Mouse (Mus musculus) right cerebral cortex, postnatal 4 days (tissue): ENCODE measurements around the gene Cemip.
"Not testable (repeated sequence)": the region's sequence is repeated elsewhere in the genome, so short reads cannot be mapped to it uniquely, and the experiment has no call there.

ENCODE experiments used
- DNase-seq: peaks from one replicate; pipeline ENCODE4 v3.0.0-alpha.2; 2022

Gene Cemip

DNA sequence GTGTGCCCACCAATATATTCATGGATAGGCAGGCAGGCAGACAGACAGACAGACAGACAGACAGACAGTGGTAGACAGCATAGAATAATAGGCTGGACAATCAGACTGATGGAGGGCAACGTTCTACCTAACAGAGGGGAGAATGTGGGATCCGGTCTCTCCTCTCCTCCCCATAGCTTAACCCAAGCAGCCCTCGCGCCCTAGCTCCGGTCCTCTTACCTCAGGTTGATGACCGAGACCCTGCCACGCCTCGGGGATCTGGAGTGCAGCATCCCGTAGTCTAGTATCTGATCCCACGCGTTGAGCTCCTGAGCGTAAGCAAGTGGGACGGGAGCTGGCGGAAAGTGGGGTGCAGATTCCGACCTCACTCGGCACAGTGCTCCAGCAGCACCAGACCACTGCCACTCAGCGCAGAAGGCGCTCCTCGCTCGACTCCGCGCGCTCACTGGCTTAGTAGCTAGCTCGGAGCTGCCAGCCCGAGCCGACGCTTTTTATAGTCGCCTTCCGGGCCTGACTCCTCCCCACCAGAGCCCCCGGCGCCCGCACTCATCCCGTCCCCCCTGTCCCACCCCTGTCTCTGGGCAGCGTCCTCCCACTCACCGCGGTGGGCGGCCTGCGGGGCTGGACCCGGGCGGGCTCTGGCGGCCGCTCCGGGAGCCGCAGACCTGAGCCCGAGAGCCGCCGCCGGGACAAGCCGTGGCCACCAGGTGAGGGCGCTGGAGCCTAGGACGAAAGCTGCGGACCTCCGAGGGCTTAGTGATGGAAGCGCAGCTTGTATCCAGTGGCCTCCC lies at the start of gene Cemip:
Gene Cemip (minus strand): TSS at position 464 of the 791 bp plus-strand sequence.
- DNase-seq, result peak; percentile 91

DNA sequence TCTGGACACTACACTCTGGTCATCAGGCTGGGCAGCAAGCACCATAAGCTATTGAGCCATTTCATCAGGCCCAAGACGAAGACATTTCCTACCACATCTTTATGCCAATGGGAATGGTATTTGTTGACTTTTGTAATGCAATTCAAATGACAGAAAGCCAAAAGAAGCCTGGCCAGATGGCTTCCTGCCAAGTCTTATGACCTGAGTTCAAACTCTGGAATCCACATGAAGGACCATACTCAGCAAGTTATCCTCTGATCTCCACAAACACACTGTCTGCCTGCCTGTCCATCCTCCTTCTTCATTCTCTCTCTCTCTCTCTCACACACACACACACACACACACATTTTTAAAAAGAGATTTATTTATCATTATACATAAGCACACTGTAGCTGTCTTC lies 46.4 kb upstream of the Cemip start:
- no peak for DNase-seq

DNA sequence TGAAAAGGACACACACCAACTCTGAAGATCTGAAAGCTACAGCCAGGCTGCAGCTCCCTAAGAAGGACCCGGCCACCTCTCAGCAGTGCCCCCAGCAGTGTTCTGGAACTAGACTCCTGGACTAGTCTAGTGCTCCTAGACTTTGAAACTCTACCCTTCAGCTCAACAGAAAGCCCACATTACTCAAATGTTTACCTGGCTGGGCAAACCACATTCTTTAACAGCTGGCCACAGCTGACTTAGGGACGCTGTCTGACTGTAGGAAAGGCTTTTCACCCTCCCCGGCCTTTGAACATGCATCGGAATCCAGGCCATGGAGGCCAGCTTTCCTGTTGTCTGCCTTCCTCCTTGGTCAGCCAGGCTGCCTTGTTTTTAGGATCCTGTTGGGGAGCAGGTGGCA lies 45.4 kb upstream of the Cemip start:
- no peak for DNase-seq

DNA sequence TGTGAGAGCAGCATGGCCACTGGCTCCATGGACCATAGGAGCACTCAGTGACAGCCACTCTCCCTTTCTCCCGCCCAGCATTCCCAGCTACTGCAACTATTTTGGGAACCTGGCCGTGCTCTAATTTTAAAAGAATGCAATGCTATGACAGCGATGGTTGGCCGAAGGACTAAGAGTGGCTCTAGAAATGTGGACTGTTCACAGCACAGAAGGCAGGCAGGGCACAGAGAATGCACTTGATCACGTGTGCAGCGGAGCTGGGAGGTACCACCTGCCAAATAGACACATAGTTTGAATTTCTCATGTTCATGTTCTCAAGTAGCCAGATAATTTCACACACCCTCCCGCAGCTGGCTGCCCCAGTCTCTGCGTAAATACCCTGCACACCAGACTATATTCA lies 42.4 kb upstream of the Cemip start:
- DNase-seq, result no peak

DNA sequence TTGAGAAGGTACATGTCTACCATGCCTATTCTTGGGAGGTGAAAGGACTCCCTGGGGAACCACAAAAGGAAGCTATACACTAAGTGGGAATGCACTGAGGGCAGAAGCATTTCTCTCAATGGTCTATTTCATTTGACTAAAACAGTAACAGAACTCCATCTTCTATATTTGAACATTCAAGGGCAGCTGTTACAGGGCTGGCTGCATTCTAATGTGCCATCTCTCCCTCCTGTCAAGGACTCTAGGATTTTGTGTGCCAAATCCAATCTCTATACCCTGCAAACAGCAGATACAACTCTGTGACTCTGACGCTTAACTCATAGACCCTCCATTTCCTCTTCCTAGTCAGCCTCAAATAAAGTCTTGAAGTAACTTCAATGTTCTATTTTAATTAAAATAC lies 39.4 kb upstream of the Cemip start:
- no peak for DNase-seq

DNA sequence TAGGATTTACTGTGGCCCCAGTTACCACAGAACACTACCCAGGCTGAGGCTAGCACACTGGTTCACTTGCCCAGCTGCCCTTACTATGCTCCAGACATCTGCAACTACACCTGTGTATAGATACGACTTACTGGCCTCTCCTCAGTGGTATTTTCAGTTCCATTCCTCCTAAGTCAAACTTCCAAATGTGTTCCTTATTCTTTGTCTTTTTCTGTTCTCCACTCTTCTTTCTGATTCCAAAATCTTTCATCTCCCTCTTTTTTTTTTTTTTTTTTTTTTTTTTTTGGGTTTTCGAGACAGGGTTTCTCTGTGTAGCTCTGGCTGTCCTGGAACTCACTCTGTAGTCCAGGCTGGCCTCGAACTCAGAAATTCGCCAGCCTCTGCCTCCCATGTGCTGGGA lies 37.3 kb upstream of the Cemip start:
- not testable (repeated sequence) for DNase-seq

DNA sequence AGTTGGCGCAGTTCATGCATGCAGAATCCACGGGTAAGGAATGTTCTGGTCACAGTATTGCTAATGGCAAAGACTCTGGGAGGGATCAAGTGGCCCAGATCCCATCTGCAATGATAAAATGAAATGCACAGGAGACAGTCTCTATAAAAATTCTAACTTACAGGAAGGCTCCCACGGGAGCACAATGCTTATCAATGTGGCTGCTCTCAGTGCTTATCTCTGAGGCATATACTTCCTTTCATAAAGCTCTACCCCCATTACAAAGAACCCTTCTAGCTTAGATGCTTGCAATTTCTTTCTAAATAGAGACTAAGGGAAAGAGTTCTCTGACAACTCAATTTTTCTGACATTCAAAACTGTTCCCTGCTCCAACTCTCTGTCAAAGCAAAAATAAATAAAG lies 35.5 kb upstream of the Cemip start:
- DNase-seq, result no peak

DNA sequence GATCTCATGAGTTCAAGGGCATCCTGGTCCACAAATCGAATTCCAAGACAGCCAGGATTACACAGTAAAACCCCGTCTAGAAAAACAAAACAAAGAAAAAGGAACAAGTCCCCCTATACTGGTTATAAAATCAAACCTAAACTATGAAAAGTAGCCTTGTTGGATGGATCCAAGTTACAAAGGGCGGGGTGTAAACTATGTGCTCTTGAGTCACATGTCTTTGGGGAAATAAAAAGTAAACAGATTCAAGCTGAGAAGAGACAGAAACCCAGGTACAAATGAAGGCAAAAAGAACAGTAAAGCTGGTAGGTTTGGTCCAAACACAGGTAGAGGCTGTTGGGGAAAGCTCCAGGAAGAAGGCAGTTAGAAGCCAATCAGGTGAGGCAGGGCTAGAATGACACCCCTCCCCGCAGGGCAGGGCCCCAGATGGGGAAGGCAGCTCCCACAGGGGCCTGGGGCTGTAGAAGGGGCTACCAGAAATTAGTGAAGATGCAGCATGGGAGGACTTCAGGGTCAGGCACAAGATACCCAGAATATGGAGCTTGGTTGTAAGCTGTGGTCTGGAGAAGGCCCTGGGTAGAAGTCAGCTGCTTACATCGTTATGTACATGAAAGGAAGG lies 33.9 kb upstream of the Cemip start:
- DNase-seq, result no peak

DNA sequence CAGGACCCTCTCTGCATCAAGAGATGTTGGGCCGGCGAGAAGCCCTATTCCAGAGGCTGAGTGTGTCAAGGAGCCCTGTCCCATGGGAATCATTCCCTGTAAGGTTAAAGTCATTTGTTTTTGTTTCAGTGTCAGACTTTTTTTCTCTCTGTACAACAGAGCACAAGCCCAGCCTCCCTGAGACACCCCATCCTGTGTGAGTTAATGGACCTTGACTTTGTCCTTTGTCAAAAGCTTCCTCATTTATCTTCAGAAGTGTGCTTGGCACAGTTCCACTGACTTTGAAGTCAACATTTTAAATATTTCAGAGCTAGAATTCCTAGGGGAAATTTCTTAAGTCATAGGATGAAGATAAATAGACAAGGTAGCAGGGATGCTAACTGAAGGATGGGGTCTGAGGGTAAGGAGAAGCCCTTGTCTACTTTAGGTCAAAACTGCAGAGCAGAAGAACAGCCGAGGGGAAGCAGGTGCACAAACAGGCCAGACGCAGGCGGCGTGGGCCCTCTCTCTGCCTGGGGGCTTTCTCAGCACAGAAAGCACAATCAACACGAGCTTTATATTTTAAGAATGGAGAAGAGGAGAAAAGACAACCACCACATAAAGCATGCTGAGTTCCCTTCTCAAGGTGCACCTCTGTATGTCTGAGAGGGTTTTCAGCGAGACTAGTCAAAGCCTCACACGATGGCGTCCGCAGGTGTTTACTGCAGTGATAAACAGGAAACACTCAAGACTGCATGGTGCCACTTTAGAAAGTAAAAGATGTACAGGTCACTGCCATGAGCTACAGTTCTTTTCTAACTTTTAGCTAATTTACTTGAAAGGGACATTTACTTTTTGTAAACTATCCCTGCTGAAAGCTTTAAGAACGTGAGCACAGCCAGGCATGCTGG lies 33.2 kb upstream of the Cemip start:
- no peak for DNase-seq

DNA sequence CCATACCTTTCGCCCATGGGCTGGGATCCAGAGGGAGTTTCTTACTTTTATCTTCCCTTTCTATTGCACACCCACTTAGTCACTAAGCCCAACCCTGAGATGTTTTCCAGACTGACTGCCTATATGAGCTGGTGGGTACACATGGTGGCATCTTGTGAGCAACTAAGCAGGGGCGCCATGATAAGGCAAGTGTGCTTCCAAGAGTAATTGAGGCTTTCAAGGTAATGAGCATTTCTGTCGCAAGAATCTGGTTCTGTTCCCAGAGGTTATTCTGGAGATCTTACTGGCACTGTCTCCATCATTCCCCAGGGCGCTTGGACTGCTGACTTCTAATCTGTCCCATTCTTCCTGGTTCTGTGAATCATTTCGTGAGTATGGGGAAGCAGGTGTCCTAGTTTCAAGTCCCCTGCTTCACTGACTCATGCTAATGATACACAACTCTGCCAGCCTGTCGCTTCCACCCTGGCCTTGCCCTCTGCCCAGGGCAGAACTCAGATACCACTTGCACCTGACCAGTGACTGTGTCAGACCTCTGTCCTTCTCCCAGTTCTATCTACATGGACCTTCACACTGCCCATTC lies 31.3 kb upstream of the Cemip start:
- no peak for DNase-seq

DNA sequence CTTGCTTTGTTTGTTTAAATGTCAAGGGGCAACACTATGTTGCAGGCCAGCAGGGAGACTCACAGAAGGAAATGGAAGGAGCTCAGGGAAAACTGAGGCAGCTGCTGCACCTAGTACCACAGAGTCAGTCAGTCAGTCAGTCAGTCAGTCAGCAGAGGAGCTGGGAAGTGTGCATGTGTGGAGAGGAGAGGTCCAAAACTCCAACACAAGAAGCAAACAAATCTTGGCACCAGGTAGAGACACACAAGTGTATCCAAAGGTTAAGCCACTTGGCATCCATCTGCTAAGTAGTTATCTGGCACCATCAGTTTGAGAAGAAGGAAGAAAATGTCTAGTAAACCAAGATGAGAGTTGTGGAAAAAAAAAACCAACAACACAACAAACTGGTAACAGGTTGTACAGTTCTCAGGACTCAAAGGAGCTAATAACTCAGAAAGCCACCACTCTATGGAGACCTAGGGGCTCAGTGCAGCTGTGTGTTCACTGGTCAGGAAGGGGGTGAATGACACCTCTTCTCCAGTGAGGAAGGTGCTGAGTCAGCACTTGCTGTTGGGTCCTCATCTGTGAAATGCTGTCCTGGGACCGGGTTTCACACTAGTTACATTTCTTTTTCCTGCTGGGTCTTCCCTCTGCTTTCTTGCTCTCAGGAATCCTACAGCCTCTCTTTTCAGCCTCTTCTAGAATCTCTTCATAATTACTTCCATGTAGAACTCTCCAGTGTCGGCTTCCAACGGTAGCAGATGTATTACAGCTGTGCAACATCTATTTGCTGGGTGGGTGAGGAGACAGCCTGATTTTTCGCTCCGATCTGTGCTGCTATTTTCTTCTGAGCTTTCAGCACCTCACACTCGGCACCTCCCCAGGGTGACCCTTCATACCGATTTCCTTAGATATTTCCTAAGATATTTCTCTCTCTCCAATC lies 30.6 kb upstream of the Cemip start:
- DNase-seq, result no peak

DNA sequence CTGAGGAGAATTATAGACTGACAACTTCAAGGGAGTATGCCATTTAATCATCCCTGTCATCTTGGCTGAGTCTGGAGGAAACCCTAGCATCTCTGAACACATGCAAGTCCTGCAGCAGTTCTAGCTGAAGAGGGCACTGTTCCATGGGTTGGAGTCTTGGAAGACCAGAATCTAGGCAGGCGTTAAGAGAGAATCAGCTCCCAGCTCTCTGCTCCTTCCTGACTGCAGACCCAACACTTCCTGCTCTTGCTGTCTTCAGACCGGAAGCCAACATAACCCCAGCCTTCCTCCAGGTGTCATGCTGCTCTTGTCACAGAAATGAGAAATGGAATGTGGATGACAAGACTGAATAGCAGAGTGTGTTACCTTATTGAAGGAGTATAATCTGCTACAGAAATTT lies 29.1 kb upstream of the Cemip start:
- DNase-seq, result no peak

DNA sequence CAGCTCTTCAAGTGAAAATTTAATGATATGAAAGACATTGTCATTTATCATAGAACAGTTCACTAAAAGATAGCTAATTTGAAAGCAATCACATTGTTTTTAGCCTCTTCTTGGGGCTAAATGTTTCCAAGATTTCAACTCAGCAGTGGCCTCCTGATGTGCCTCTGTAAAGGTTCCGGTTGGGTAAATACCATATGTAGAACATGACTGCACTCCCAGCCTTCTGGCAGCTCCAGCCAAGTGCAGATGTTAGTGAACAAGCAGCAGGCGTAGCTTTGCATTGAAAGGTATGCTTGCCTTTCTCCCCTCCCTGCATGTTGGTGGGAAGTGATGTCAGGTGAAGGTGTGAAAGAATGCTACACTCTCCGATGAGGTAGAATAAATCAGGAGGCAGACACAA lies 28.5 kb upstream of the Cemip start:
- no peak for DNase-seq

DNA sequence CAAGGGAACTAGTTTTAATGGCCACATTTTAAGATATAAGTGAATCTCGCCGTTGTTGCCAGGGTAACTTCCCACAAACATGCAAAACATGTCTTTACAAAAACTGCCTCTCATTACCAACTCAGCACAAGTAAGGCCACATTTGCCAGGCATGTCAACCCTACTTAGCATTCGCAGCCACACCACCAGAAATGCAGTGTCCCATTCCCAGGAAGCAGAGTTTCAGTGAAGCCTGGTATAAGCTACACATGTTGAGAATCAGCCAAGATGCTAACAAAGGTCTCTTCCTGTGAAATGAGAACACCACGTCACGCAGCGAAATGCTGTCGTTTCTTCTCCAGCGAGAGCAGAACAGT lies 26.7 kb upstream of the Cemip start:
- no peak for DNase-seq

DNA sequence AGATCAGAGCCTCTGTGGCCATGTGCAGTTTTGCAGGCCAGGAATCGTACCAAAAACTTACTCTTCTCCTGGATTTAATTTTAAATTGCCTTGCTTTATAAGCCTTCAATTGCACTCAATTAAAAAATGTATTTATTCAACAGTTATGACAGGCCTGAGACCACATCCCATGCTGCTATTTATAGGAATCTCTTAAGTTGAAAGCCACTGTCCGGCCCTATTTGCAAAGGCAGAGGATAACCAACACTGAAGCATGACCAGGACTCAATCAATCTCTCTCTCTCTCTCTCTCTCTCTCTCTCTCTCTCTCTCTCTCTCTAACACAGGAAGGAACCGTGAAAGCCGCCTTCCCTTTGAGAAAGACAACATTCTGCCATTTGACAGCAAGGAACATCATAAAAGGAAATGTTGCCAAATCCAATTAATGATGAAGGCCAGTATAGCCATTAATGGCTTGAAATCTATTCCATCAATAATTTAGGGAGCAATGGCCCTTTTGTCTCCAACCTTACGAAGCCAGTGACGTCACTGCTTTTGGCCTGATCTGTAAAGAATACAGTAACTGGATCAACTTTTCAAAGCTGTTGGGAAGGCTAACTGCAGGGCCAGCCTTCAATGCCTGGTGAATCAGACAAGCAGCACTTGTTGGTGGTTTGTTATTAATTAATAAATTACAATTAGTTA lies 26.2 kb upstream of the Cemip start:
- no peak for DNase-seq

DNA sequence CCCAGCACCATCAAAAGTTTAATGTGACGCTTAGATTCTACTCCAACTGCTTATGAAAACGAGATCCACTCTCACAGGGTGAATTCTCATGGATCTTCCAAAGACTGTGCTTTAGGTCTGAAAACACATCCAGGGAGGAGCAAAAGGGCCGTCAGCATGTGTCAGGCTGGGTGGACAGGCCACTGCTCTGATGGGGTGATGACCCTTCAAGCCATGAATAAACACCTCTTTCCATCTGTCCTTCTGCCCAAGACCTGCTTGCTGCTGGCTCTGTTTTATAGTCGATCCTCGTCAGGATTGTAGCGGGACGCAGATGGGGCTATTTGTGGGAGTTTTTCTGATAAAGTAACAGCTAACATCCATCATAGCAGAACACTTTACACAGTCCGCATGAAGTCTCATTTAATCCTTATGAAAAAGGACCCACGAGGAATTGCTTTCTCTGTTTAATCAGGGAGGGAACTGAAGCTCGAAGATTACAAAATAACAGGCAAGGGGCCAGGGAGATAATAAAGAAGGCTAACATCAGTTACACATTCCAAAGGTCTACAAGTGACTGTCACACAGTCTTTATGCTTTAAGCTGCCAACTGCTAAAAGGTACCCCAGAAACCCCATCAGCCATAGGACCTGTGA lies 25.5 kb upstream of the Cemip start:
- DNase-seq, result no peak

DNA sequence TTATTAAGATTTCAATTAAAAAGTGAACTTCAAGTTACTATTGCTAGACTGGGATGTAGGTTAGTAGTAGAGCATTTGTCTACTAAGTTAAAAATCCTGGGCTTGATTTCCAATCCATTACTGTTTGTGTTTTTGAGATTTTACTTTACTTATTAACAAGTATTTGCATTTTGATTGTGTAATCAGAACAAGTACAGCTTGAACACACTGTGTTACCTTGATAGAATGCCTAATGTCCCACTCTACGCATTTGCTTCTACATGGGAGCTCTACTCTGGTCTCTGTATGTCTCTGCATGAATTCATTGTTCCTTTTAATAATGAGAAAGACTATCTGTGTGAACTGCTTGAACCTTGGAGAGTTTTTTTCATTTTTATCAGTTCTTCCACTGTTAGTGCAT lies 20.6 kb upstream of the Cemip start:
- DNase-seq, result no peak

DNA sequence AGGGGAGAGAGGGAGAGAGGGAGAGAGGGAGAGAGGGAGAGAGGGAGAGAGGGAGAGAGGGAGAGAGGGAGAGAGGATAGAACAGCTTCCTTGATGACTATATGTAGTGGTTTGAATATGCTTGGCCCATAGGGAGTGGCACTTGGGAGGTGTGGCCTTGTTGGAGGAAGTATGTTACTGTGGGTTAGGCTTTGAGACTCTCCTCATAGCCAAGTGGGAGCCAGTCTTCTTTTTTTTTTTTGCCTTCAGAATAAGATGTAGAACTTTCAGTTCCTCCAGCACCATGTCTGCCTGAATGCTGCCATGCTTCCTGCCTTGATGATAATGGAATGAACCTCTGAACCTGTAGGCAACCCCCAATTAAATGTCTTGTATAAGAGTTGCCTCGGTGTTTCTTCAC lies 16.3 kb upstream of the Cemip start:
- no peak for DNase-seq

DNA sequence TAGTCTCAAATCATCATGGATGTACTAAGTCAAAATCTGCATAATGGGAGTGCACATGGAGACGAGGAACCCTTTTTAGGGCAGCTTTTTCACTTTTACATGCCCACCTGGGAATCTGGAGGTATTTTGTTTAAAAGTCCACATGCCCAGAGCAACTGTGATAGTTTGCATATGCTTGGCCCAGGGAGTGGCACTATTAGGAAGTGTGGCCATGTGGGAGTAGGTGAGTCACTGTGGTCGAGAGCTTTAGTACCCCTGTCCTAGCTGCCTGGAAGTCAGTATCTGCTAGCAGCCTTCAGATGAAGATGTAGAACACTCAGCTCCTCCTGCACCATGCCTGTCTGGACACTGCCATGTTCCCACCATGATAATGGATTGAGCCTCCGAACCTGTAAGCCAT lies 14.4 kb upstream of the Cemip start:
- no peak for DNase-seq

DNA sequence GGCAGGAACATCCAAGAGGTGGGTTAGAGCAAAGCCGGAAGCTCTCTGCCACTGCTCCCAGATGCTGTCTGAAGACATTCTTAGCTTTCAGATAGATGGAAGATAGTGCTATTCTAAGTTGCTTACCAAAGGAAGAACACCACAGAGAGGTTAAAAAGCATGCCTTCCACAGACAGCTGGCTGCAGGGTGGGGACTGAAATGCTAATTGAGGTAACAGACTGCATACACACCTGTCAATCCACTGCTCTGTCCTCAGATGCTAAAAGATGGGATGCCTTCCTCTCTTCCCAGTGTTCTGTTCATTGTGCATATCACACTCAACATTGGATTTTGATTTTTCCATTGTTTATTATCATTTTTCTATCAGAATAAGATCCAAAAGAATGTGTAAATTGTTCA lies 11.8 kb upstream of the Cemip start:
- no peak for DNase-seq

DNA sequence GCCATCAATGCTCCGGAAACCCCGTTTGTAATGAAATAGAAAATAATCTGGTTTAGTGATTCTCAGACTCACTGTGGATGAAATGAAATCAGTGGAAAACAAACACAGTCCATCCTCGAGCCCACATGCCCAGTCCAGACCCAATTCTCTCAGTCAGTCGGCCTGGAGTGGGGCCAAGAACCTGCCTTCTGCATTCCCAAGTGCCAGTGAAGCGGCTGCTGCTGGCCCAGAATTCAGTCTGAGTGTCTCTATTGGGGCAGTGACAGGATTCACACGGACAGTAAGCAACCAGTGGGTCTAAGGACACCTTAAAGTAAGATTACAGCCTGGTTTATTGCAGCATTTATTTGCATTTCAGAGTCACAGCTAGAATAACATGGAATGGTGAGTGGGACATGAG lies 10.2 kb upstream of the Cemip start:
- DNase-seq, result peak; percentile 67
